Mouse (Mus musculus) common myeloid progenitor, adult 5-6 weeks (primary cell): Measurements from ENCODE around the gene Carf. TPM values are rescaled to one million over a fixed set of nuclear protein-coding genes. Genes with fewer than 3 reads are reported as not detected.
"Not testable (repeated sequence)": the region's sequence is repeated elsewhere in the genome, so short reads cannot be mapped to it uniquely, and the experiment has no call there.

Experiments used
- ATAC-seq: replicated peaks from 2 replicates; pipeline ENCODE4 v1.8.0; 2016; ENCODE audit warnings: low read depth, mild to moderate bottlenecking, moderate TSS enrichment, inconsistent platforms; ENCODE audit not compliant: poor library complexity, severe bottlenecking
- total RNA-seq: library from RNA; stranded (forward); fragments of 200-1000, 187-1606 nt; gene quantifications from 2 replicates; pipeline ENCODE4 v1.2.3, GENCODE M21; 2017

Carf gene
- total RNA-seq, 1 experiment from 2014 or later, result 9.3 TPM

DNA sequence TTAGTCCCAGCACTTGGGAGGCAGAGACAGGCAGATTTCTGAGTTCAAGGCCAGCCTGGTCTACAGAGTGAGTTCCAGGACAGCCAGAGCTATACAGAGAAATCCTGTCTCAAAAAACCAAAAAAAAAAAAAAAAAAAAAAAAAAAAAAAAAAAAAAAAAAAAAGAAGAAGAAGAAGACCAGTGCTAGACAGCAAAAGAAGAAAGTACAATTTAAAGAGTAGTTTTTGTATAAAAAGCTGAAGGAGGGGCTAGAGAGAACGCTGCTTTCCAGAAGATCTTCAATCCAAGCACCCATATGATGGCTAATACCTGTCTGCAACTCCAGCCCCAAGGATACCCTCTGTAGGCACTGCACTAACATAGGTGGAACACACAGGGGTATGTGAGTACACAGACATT is 79.8 kb downstream of the Carf start:
- not testable (repeated sequence) for ATAC-seq

GRCm38 (mm10) chr1:60179376-60179775 is 81.3 kb downstream of the Carf start:
- no peak for ATAC-seq

GRCm38 (mm10) chr1:60179932-60180783 is 82.1 kb downstream of the Carf start, which contains the start of gene Nbeal1:
TSS of gene Nbeal1 (plus strand) at chr1:60180599.
- peak; percentile 95 for ATAC-seq

GRCm38 (mm10) chr1:60180784-60181221 is 82.8 kb downstream of the Carf start:
- peak; percentile 15 for ATAC-seq

- no peak for ATAC-seq
Measured at GRCm38 (mm10) chr1:60188454-60188853, 90.4 kb downstream of the Carf start.

DNA sequence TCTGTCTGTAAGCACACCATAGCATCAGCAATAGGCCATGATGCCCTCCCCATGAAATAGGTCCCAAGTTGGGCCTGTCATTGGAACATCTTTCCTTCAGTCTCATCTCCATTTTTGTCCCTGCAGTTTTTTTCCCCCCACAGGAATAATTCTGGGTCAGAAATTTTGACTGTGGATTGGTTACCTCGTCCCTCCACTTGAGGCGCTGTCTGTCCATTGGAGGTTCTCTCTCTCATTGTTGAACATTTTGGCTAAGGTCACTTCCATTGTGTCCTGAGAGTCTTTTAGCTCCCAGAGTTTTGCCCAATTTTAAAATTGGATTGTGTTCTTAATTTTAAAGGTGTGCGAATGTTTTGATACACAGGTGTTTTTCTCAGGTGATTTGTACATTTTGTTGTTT is 98.8 kb downstream of the Carf start:
- no peak for ATAC-seq

DNA sequence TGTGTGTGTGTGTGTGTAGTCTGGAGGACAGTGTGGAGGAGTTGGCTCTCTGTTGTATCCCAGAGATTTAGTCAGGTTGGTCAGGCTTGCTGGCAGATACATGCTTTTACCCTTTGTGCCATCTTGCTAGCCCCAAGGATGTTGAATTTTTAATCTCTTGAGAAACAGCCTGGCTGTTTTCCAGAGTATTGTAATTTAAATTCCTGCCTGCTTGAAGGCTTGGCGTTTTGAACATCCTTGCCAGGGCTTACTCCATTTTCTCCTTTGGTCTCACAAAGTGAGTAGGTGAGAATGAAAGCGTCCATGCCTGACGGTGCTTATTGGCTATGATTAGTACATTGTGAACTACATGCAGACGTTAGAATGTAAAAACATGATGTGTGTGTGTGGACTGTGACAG is 101.0 kb downstream of the Carf start:
- ATAC-seq, result no peak

Other genes starting within 250 kb of the Carf start
- 26.9 and 27.3 TPM in 2 replicates for gene Fam117b, start 185.2 kb upstream of the Carf start, total RNA-seq
- gene Ica1l, start 55.1 kb upstream of the Carf start, total RNA-seq, result 2.2 and 3.5 TPM in 2 replicates
- gene Wdr12, start 398 bp downstream of the Carf start, total RNA-seq, result 95.7 and 110 TPM in 2 replicates
- 7.3 and 13.0 TPM in 2 replicates for gene Nbeal1, start 82.4 kb downstream of the Carf start, total RNA-seq
- 28.3 and 38.5 TPM in 2 replicates for gene Cyp20a1, start 245.1 kb downstream of the Carf start, total RNA-seq